Mouse (Mus musculus) adrenal gland, postnatal 25 days (tissue): ENCODE measurements around the gene Abca1. TPM values are rescaled to one million over a fixed set of nuclear protein-coding genes. Genes with fewer than 3 reads are reported as not detected.
A peak's percentile ranks its signal among the peaks of the same experiment; 100 is the strongest.

Source experiments
- DNase-seq: peaks from one replicate; pipeline ENCODE4 v3.0.0; 2021; ENCODE audit warnings: mixed read lengths
- total RNA-seq: library from RNA; stranded (reverse); gene quantifications from 2 replicates; pipeline ENCODE4 v1.2.3, GENCODE M21; 2021

Gene Abca1
- total RNA-seq, 1 experiment from 2014 or later: 165 TPM

- no peak for DNase-seq
Observed at GRCm38 (mm10) chr4:53085634-53086033, 74.1 kb downstream of the Abca1 start.

- no peak for DNase-seq
Observed at GRCm38 (mm10) chr4:53083071-53083470, 76.6 kb downstream of the Abca1 start.

GRCm38 (mm10) chr4:53082451-53082850, 77.2 kb downstream of the Abca1 start:
- no peak for DNase-seq

- no peak for DNase-seq
Observed at GRCm38 (mm10) chr4:53081851-53082250, 77.8 kb downstream of the Abca1 start.

GRCm38 (mm10) chr4:53080290-53080689, 79.4 kb downstream of the Abca1 start:
- no peak for DNase-seq

GRCm38 (mm10) chr4:53078793-53079310, 80.8 kb downstream of the Abca1 start:
- DNase-seq: no peak

GRCm38 (mm10) chr4:53076788-53077350, 82.8 kb downstream of the Abca1 start:
- DNase-seq: no peak

DNA sequence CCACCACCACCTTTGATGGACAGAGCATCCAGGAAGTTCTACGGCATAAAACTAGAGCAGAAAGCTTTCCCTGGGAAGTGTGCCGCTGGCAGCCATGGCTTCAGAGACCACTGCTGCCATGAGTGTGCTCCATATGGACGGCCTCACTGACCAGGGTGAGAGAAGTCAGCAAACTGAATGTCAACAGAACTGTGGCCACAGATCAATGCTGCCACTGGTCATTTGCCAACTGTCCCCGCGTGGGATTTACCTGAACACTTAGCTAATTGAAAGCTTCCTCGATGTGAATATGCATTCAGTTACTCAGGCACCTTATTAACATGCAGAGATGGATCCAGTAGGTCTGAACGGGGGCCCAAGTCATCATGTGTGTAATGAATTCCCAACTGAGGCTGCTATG, 86.7 kb downstream of the Abca1 start:
- DNase-seq: no peak

GRCm38 (mm10) chr4:53062301-53063008, 97.2 kb downstream of the Abca1 start:
- DNase-seq: no peak

DNA sequence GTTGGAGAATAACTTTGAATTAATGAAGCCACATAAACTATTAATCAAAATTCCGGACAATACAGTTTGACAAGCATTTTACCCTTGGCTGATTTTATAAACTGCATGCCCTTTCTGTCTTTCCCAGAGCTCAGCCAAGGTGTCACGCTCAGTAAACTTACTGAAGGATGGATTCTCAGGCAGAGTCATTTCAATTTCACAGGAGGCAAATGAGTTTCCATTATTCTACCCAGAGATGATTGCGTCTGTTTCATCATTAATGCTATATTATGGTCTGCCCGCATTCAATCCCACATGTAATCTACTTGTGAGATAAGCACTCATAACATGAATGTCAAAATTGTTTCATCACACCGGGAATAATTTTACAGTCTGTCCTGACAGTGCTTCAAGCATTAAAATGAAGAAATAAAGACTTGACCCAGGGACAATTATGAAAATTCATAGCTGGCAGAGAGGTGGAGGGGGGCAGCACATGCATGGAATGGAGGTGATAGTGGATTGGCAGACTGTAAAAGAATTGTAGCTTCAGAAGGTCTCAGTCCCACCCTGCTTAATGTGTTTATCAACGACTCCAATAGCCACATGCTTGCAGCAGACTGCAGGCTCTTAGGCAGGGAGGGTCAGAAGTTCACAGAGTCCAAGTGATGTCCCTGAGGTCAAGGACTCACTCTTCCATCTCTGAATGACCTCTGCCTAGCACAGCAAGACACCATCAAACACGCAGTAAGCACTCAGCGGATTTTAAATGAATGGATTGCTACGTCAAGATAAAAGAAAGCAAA, 113.3 kb downstream of the Abca1 start:
- no peak for DNase-seq

DNA sequence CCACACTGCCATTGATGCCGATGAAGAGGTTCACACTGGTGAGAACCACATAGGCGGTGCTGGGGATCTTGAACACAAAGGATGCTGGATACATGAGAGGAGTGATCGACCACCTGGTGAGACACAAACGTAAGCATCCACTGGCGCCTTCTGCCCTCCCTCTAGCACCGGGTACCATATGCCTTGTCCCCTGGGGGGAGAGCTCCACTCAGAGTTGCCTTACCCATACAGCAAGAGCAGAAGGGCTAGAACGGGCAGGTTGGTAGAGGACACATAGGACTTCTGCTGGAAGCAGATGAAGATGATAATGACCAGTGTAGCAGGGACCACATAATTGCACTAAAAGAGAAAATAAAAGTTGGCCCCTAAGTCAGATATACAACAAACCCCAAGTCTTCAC, 113.9 kb downstream of the Abca1 start:
- no peak for DNase-seq

DNA sequence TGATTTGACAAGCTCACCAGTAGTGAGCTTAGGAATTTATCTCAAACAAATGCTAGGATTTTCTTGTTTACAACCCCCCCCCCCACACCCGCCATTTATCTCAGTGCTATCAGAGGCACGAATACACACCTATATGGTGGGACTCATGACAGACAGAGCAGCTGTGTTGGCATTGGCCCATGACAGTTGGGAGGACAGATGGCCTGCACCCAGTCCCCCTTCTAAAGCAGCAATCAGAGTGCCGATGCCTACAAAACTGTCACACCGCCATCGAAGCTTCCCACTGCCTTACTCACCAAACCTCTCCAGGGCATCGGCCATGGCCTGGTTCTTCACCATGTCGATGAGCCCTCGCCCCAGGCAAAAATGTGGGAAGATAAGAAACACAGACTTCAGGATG, 115.9 kb downstream of the Abca1 start:
- DNase-seq: no peak

DNA sequence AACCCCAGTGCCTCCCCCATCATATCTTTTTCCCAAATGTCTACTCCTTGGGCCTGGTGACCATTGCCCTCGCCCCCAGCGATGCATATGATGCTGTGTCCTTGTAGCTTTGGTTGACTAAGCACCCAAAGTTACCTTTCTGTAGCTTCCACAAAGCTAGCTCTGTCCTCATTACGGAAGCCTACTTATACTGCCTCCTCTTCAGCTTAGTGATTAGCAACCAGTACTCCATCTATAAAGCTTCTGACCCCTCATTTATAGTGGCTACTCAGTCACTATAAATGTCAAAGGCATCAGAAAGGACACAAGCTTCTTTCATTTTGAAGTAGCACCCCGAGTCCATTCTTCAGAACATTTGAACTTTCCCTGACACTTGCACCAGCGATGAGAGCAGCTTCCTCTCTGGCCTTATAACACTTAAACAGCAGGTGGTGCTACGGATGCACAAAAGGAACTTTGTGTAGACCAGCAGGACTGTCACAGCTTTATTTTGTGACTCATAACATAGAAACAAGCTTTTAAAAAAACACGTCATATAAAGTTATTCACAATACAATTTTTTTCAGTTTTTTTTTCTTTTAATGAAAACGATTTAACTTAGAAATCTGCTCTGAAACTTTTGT, 129.3 kb downstream of the Abca1 start:
- DNase-seq: no peak

GRCm38 (mm10) chr4:53027811-53028210, 131.9 kb downstream of the Abca1 start:
- DNase-seq: no peak

DNA sequence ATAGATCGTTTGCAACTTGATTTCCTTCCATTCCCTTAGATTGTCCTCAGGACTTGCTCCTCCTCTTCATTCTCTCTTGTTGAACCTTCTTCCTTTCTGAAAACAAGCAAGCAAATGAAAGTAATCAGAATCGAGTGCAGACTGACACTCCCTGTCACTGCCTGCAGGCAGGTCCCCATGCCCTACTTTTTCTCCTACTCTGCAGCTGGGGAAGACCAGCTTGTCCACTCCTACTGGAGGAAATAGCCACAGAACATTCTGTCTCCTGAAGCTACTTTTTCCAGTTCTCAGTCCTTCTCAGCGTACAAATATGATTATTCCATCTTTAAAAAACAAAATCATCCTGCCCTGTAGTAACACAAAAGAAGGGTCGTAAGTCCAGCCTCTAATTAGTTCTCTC, 135.3 kb downstream of the Abca1 start:
- DNase-seq: no peak

DNA sequence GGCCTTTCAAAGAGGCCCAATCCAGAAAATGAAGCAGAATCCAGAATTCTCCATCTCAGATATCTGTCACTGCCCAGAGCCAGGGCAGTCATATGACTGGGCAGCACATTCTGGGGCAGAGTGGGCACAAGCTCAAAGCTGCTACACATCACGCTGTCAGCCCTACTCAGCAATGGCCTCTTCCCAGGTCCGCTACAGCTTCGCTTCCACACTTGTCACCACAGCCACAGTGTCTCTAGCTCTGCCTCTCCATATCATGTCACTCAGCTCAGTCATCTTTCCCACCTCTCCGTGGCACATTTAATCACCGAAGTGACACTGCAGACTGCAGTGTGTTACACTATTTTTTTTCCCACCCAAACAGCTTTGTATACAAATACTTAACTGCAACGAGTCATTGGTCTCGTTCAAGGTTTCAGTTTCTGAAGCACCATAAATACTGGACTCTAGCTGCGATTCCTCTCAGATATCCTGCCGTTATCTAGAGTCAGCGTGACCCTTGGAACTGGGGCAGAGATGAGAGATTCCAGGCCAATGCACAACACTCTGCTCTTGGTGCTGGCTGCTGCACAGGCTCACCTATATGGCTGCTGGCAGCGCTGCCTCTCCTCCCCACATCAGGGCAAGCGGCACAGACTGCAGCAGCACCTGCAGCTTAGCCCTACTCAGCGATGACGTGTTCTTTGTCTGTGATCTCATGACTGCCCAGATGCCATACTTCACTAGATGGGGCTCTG, 136.3 kb downstream of the Abca1 start:
- no peak for DNase-seq

DNA sequence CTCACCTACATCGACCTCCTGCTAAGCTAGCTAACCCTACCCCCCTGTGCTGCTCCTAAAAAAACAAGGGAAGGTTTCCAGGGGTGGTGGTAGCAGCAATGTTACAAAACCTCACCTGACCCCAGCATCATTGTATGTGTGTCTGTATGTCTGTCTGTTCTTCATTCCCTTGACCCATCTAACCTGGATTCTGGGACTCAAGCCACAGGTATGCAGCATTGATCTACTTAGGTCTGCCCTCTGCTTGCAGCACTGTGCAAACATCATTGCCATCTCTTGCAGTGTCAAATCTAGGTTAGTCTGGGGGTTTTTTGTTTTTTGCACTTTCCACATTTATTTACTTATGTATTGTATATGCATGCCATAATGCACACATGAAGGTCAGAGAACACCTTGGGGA, 141.3 kb downstream of the Abca1 start:
- DNase-seq: no peak

DNA sequence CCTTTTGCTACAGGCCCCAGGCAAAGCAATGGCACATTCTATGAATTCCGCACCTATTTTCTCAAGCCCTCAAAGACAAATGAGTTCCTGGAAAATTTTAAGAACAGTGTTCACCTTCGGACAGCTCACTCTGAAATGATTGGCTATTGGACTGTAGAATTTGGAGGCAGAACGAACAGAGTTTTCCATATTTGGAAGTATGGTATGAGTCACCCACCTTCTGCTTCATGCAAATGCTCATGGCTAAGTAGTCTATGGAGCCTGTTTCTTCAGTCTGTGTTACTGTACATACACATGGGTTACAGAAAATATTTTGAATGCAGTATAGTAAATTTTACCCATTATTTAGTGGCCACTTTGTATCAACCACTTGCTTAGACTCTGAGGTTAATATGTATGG, 144.7 kb downstream of the Abca1 start:
- DNase-seq: no peak

- no peak for DNase-seq
Observed at GRCm38 (mm10) chr4:53014421-53014820, 145.3 kb downstream of the Abca1 start.

- peak; percentile 98 for DNase-seq
Observed at GRCm38 (mm10) chr4:53011732-53012361, 147.8 kb downstream of the Abca1 start, which contains the start of gene Nipsnap3b. TSS of gene Nipsnap3b (plus strand) at chr4:53011880.

- no peak for DNase-seq
Observed at GRCm38 (mm10) chr4:53009871-53010270, 149.8 kb downstream of the Abca1 start.
